Mouse (Mus musculus): ENCODE data around the gene Eif4a3. TPM values are rescaled to one million over a fixed set of nuclear protein-coding genes. Genes with fewer than 3 reads are reported as not detected.
"Not testable (repeated sequence)": the region's sequence is repeated elsewhere in the genome, so short reads cannot be mapped to it uniquely, and the experiment has no call there.

Eif4a3 gene
- polyA plus RNA-seq, 1 experiment from 2014 or later, result 428 TPM

DNA sequence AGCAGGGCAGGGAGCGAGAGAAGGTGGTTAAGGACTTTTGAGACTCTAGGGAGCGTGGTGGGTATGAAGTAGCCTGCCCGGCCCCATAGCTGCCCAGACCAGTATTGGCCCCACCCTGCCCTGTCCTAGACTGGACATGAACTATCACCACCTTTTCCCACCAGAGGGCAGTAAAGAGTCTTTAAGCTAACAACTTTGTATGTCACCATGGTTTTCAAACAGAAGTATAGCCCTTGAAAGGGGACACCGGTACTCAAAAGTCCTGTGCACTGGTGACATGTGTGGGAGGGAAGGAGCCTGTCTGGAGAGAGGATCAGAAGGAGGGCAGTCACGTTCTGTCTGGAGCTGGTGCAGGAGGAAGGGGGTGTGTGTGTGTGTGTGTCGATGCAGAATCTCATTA lies 50.9 kb downstream of the Eif4a3 start:
- Histone ChIP-seq H3K9ac (no peak overlapping the region), H3K4me1 (ENCODE audit: insufficient read depth) (peaks cover 4% of the 10 kb centered on the region; the same call in 1 of the 2 replicates), H3K36me3 (ENCODE audit: insufficient read depth) (no peaks in the 10 kb centered on the region), H3K27ac (ENCODE audit: low read depth) (no peak overlapping the region), H3K27me3 (ENCODE audit: insufficient read depth, low read length) (no peaks in the 10 kb centered on the region), H3K4me3 (ENCODE audit: low read depth, low read length) (no peak overlapping the region), H3K4me2 (no peak overlapping the region), H3K9me3 (ENCODE audit: low read depth, low read length) (no peaks in the 10 kb centered on the region)
- ATAC-seq (ENCODE audit: insufficient read depth) (peak; percentile 81), DNase-seq (peak; percentile 94)
- TF ChIP-seq CTCF (IDR thresholded peaks at IDR 0.05; ENCODE audit: low read depth), result peak; percentile 72
- WGBS, result 24% methylated on average over 6 of the region's 6 CpGs

DNA sequence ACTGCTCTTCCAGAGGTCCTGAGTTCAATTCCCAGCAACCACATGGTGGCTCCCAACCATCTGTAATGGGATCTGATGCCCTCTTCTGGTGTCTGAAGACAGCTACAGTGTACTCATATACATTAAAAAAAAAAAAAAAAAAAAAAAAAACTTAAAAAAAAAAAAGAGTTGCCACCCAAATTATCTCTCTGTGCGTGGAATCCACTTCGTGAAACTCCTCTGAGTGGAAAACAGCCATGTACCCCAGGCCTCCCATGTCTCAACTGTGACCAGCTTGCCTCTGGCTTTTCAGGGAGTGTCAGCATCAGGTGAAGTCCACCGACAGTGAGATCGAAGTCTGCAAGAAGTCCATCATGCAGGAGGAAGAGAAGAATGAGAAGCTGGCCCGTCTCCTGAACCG lies 54.3 kb downstream of the Eif4a3 start:
- H3K27me3 ChIP-seq (ENCODE audit: insufficient read depth, low read length); H3K9ac ChIP-seq; H3K4me1 ChIP-seq (ENCODE audit: insufficient read depth); DNase-seq; H3K4me2 ChIP-seq; H3K36me3 ChIP-seq (ENCODE audit: insufficient read depth); H3K27ac ChIP-seq (ENCODE audit: low read depth); ATAC-seq (ENCODE audit: insufficient read depth); H3K9me3 ChIP-seq (ENCODE audit: low read depth, low read length); H3K4me3 ChIP-seq (ENCODE audit: low read depth, low read length): not testable (repeated sequence)
- WGBS, result 89% methylated on average over 6 of the region's 6 CpGs

DNA sequence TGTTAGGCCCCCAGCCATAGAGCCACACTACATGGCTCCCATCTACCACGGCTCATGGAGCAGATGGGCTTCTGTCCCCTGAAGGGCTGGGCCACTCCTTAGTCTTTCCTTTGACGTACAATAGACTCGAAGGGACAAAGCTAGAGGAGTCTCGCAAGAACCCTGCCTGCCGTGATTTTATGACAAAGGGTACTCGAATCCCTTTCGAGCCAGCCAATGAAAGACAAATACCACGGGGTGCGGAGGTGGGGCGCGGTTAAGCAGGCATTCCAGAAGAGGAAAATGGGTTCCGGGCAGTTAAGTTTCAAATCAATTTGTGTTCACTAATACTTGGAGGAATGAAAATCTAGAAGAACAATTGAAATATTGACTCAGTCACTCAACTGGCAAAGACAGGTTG lies 60.4 kb downstream of the Eif4a3 start:
- DNase-seq (no peak), ATAC-seq (ENCODE audit: insufficient read depth) (no peak)
- H3K4me1 ChIP-seq (ENCODE audit: insufficient read depth), result no peaks in the 10 kb centered on the region
- H3K36me3 ChIP-seq (ENCODE audit: insufficient read depth), result no peaks in the 10 kb centered on the region
- no peak overlapping the region for H3K9ac ChIP-seq
- TF ChIP-seq CTCF (IDR thresholded peaks at IDR 0.05; ENCODE audit: low read depth), result no peak
- no peak overlapping the region for H3K27ac ChIP-seq (ENCODE audit: low read depth)
- WGBS, result 93% methylated on average over 12 of the region's 12 CpGs
- H3K9me3 ChIP-seq (ENCODE audit: low read depth, low read length), result no peaks in the 10 kb centered on the region
- no peak overlapping the region for H3K4me3 ChIP-seq (ENCODE audit: low read depth, low read length)
- H3K27me3 ChIP-seq (ENCODE audit: insufficient read depth, low read length), result no peaks in the 10 kb centered on the region
- H3K4me2 ChIP-seq, result no peak overlapping the region

Other genes with a start within 250 kb of the Eif4a3 start
- gene Cbx4, start 213.9 kb downstream of the Eif4a3 start, polyA plus RNA-seq (2014; fragmentation: Nextera tagmentation; extraction: Ambion mirVana), result 13.1 and 13.8 TPM in 2 replicates
- gene Tbc1d16, start 71.6 kb downstream of the Eif4a3 start, polyA plus RNA-seq (2014; fragmentation: Nextera tagmentation; extraction: Ambion mirVana), result 17.1 and 17.5 TPM in 2 replicates
- gene Ccdc40, start 71.5 kb downstream of the Eif4a3 start, polyA plus RNA-seq (2014; fragmentation: Nextera tagmentation; extraction: Ambion mirVana), result 1.7 and 1.9 TPM in 2 replicates
- 56.0 and 58.8 TPM in 2 replicates for gene Gaa, start 32.2 kb downstream of the Eif4a3 start, polyA plus RNA-seq (2014; fragmentation: Nextera tagmentation; extraction: Ambion mirVana)
- not detected in 2 replicates for gene Card14, start 7.7 kb upstream of the Eif4a3 start, polyA plus RNA-seq (2014; fragmentation: Nextera tagmentation; extraction: Ambion mirVana)
- 7.6 and 9.5 TPM in 2 replicates for gene Sgsh, start 55.4 kb upstream of the Eif4a3 start, polyA plus RNA-seq (2014; fragmentation: Nextera tagmentation; extraction: Ambion mirVana)
- 9.1 and 9.3 TPM in 2 replicates for gene Slc26a11, start 55.5 kb upstream of the Eif4a3 start, polyA plus RNA-seq (2014; fragmentation: Nextera tagmentation; extraction: Ambion mirVana)
- 12.5 and 12.7 TPM in 2 replicates for gene Rnf213, start 93.0 kb upstream of the Eif4a3 start, polyA plus RNA-seq (2014; fragmentation: Nextera tagmentation; extraction: Ambion mirVana)
- gene Endov, start 191.3 kb upstream of the Eif4a3 start, polyA plus RNA-seq (2014; fragmentation: Nextera tagmentation; extraction: Ambion mirVana), result 17.4 and 17.7 TPM in 2 replicates
- gene Nptx1, start 247.7 kb upstream of the Eif4a3 start, polyA plus RNA-seq (2014; fragmentation: Nextera tagmentation; extraction: Ambion mirVana), result 1.3 and 1.4 TPM in 2 replicates

All from lung, embryonic 14.5 days (tissue).